Mouse (Mus musculus) heart, embryonic 13.5 days (tissue): ENCODE data around the gene Scn1a. TPM values are rescaled to one million over a fixed set of nuclear protein-coding genes. Genes with fewer than 3 reads are reported as not detected.

ENCODE experiments used
- ATAC-seq: fragments of 200-750 bp; cut with Nextera tagmentation; 2 replicates; pipeline ENCODE4 v1.8.0; 2017; ENCODE audit warnings: moderate TSS enrichment; ENCODE audit not compliant: insufficient number of reproducible peaks, low FRiP score, low TSS enrichment; ENCODE audit errors: extremely low read depth
- H3K27ac ChIP-seq: fragments of 300-500 bp; sonication (generic); replicated peaks from 2 replicates; pipeline ENCODE4 v1.5.1; 2015; ENCODE audit warnings: moderate library complexity, mild to moderate bottlenecking, inconsistent platforms
- H3K27me3 ChIP-seq: fragments of 300-500 bp; sonication (generic); replicated peaks from 2 replicates; pipeline ENCODE4 v1.6.1; 2015; ENCODE audit warnings: mild to moderate bottlenecking, inconsistent platforms
- H3K36me3 ChIP-seq: fragments of 300-500 bp; sonication (generic); 2 replicates; pipeline ENCODE4 v1.6.1; 2015; ENCODE audit warnings: mild to moderate bottlenecking, inconsistent platforms
- H3K4me1 ChIP-seq: fragments of 300-500 bp; sonication (generic); 2 replicates; pipeline ENCODE4 v1.6.1; 2015; ENCODE audit warnings: inconsistent platforms
- H3K4me2 ChIP-seq: fragments of 300-500 bp; sonication (generic); 2 replicates; pipeline ENCODE4 v1.6.1; 2015; ENCODE audit warnings: inconsistent platforms, mild to moderate bottlenecking, moderate library complexity
- H3K4me3 ChIP-seq: fragments of 300-500 bp; sonication (generic); 2 replicates; pipeline ENCODE4 v1.5.1; 2015; ENCODE audit warnings: moderate library complexity, mild to moderate bottlenecking, inconsistent platforms
- H3K9ac ChIP-seq: fragments of 300-500 bp; sonication (generic); 2 replicates; pipeline ENCODE4 v1.6.1; 2015; ENCODE audit warnings: inconsistent platforms, mild to moderate bottlenecking, moderate library complexity
- H3K9me3 ChIP-seq: fragments of 300-500 bp; sonication (generic); 2 replicates; pipeline ENCODE4 v1.6.1; 2016; ENCODE audit warnings: inconsistent platforms
- WGBS: fragments of 180-500 bp; shearing (Covaris S2); methylation state at CpG from one replicate; pipeline ENCODE4 v1.1.7; 2015; ENCODE audit warnings: mixed read lengths; 5-methylcytosine and 5-hydroxymethylcytosine counted together
- polyA plus RNA-seq: library from polyadenylated mRNA; unstranded; fragments of >200 nt; fragmentation: Nextera tagmentation; extraction: Ambion mirVana; gene quantifications from 2 replicates; pipeline ENCODE4 v1.2.1, GENCODE M21; 2015

The Scn1a gene
- polyA plus RNA-seq, 1 experiment from 2014 or later: 0.05 TPM

DNA sequence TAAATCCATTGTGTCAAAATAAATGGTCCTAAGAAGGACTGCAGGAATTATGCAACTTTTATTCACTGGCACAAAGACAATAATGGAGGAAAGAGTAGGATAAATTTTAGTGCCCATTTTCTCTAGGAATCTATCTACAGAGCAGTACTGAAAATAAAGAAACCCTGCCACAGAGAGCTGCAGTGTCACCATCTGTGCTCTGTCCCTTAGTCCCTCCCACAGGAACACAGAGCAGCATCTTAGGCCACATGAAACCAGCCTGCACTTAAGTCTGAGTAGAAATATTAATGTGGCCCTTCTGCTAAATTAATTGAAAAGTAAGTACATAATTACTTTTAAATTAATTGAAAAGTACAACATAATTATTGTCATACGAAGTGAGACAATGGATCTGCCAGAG lies 196.6 kb downstream of the Scn1a start:
- Histone ChIP-seq H3K4me1 (no peaks in the 10 kb centered on the region), H3K27ac (no peak overlapping the region), H3K36me3 (peaks cover 40% of the 10 kb centered on the region), H3K4me3 (no peak overlapping the region), H3K4me2 (no peak overlapping the region), H3K9ac (no peak overlapping the region), H3K27me3 (no peaks in the 10 kb centered on the region), H3K9me3 (no peaks in the 10 kb centered on the region)
- 78% methylated on average over 1 of the region's 1 CpGs for WGBS
- ATAC-seq: no peak

DNA sequence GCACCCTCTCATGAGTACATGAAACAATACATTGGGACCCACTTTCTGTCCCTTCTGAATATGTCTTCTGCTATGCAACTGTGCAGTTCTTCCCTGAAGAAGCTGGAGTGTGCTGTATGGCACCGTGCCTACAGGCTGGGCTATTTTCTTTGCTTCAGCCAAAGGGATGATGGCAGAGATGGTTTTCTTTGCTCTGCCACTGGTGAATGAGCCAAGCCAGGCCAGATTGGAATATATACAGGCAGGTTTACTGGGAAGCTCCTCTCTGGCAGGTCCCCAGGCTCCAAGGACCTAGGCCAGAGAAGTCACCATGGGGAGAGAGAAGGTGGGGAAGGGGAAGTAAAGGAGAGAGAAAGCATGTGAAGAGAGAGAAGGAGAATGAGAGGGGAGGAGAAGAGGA lies 200.3 kb downstream of the Scn1a start:
- Histone ChIP-seq H3K4me1 (no peaks in the 10 kb centered on the region), H3K36me3 (peaks cover 33% of the 10 kb centered on the region), H3K27me3 (no peaks in the 10 kb centered on the region), H3K27ac (no peak overlapping the region), H3K4me3 (no peak overlapping the region), H3K9ac (no peak overlapping the region), H3K9me3 (no peaks in the 10 kb centered on the region), H3K4me2 (no peak overlapping the region)
- 96% methylated on average over 1 of the region's 1 CpGs for WGBS
- no peak for ATAC-seq

DNA sequence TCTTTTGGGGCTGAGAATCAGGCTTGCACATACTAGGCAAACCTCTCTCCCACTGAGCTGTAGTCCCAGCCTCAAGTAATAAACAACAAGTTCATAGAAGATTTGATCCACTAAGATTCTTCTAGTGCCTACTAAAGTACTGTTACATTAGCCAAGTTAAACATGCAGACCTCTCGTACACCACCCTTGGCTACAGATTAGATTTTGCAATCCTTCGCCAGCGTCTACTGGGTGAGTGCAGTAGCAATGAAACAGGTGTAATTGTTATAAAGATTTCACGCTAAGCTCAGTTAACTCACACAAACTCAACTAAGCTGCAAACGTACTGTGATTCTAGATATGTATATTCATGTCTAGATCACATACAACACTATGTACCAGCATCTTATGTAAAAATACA lies 201.8 kb downstream of the Scn1a start:
- H3K27me3 ChIP-seq: no peaks in the 10 kb centered on the region
- 82% methylated on average over 5 of the region's 5 CpGs for WGBS
- H3K9me3 ChIP-seq: no peaks in the 10 kb centered on the region
- H3K36me3 ChIP-seq: peaks cover 39% of the 10 kb centered on the region
- H3K27ac ChIP-seq: no peak overlapping the region
- no peak overlapping the region for H3K4me3 ChIP-seq
- ATAC-seq: no peak
- H3K4me1 ChIP-seq: no peaks in the 10 kb centered on the region
- H3K9ac ChIP-seq: no peak overlapping the region
- H3K4me2 ChIP-seq: no peak overlapping the region

DNA sequence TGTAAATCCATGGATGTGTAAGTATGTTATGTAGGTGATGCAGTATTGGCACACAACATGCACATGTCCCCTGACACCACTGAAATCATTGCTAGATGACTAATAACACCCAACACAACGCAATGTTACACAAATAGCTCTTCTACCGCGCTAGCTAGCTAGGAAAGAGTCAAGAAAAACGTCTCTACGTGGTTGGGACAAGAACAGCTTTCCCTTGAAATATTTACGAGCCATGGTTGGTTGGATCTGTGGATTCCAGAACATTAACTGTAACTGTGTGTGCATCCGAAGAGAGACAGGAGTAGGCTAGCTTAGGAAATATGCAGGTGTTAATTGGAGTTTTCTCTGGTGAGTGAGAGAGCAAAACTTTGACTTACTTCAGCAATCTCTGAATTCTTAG lies 219.7 kb downstream of the Scn1a start:
- WGBS: 90% methylated on average over 7 of the region's 7 CpGs
- no peak for ATAC-seq

More for the DNA sequence above, 219.7 kb downstream of the Scn1a start:
- no peak overlapping the region for H3K9ac ChIP-seq
- no peaks in the 10 kb centered on the region for H3K27me3 ChIP-seq
- no peaks in the 10 kb centered on the region for H3K9me3 ChIP-seq
- H3K4me2 ChIP-seq: no peak overlapping the region
- H3K36me3 ChIP-seq: peaks cover 36% of the 10 kb centered on the region
- no peak overlapping the region for H3K27ac ChIP-seq
- no peaks in the 10 kb centered on the region for H3K4me1 ChIP-seq
- no peak overlapping the region for H3K4me3 ChIP-seq

Other genes starting within 250 kb of the Scn1a start
- gene Ttc21b, start 184.2 kb downstream of the Scn1a start, polyA plus RNA-seq: 5.7 and 6.0 TPM in 2 replicates
- gene Scn9a, start 194.1 kb upstream of the Scn1a start, polyA plus RNA-seq: 0.04 TPM in 2 replicates